13 mouse cellular contexts compared by ENCODE assay signal in genomic region chr4:142251471-142252354, GRCm38 (mm10). TPM values are rescaled to one million over a fixed set of nuclear protein-coding genes. Genes with fewer than 3 reads are reported as not detected.
DNase-seq lines count a peak whose midpoint lies in the region; ATAC-seq and TF ChIP-seq lines count a peak whose summit lies in the region.
"Had no signal": no experiment of that assay in that cellular context is flagged by ENCODE, and none has a peak within 500 bp of the region (broad histone marks: within the 10 kb centered on the region; RNA-seq: fewer than 3 reads in every experiment).

No protein-coding gene starts in this region.

- 0 out of 2 replicates have a peak, but pooled peaks cover 5% of the 10 kb centered on the region for H3K9me3 ChIP-seq in hindbrain, embryonic 10.5 days
- H3K9me3 ChIP-seq in hindbrain, postnatal 0 days (ENCODE audit: low read length), result no peaks in the 10 kb centered on the region
- no peaks in the 10 kb centered on the region for H3K9me3 ChIP-seq in embryonic facial prominence, embryonic 14.5 days (ENCODE audit: control insufficient read depth, low read length)
- no peaks in the 10 kb centered on the region for H3K9me3 ChIP-seq in midbrain, embryonic 15.5 days

- ATAC-seq in hindbrain, postnatal 0 days, result no peak
- no peak for ATAC-seq in embryonic facial prominence, embryonic 14.5 days (ENCODE audit: low read depth)
- ATAC-seq in midbrain, embryonic 15.5 days (replicated peaks), result no peak
- ATAC-seq: forebrain, embryonic 14.5 days had no signal

- peak; percentile 30 for DNase-seq in hindbrain, embryonic 10.5 days (ENCODE audit: low spot score)
- DNase-seq in hindbrain, postnatal 0 days (ENCODE audit: low spot score), result no peak
- DNase-seq in right cerebral cortex, adult 18-20 months, result peak; percentile 39
- DNase-seq in right cerebral cortex, postnatal 14 days, result no peak
- peak; percentile 47 for DNase-seq in embryonic facial prominence, embryonic 14.5 days (ENCODE audit: low spot score)
- DNase-seq in thymus, postnatal 14 days, result no peak
- DNase-seq in T-cell, adult 2 months (ENCODE audit: low spot score), result no peak
- DNase-seq: adrenal gland, postnatal 10 days; heart, postnatal 14 days; lung, adult 18-20 months had no signal

- H3K27me3 ChIP-seq in hindbrain, embryonic 10.5 days (ENCODE audit: insufficient read depth, poor library complexity, severe bottlenecking), result no peaks in the 10 kb centered on the region
- no peaks in the 10 kb centered on the region for H3K27me3 ChIP-seq in hindbrain, postnatal 0 days (ENCODE audit: insufficient read depth, low read length)
- no peaks in the 10 kb centered on the region for H3K27me3 ChIP-seq in embryonic facial prominence, embryonic 14.5 days (replicated peaks; ENCODE audit: control insufficient read depth, insufficient read depth, low read length)
- no peaks in the 10 kb centered on the region for H3K27me3 ChIP-seq in midbrain, embryonic 15.5 days (replicated peaks)

- WGBS in hindbrain, embryonic 10.5 days, result 46% methylated on average over 12 of the region's 12 CpGs
- 53% methylated on average over 12 of the region's 12 CpGs for WGBS in hindbrain, postnatal 0 days
- WGBS in embryonic facial prominence, embryonic 14.5 days, result 25% methylated on average over 12 of the region's 12 CpGs
- WGBS in midbrain, embryonic 15.5 days, result 42% methylated on average over 12 of the region's 12 CpGs

- peak overlapping the region; percentile 60 for H3K27ac ChIP-seq in hindbrain, embryonic 10.5 days
- H3K27ac ChIP-seq in hindbrain, postnatal 0 days, result no peak overlapping the region
- H3K27ac ChIP-seq in embryonic facial prominence, embryonic 14.5 days (replicated peaks; ENCODE audit: low read depth, low read length), result no peak overlapping the region
- H3K27ac ChIP-seq in midbrain, embryonic 15.5 days, result peak overlapping the region; percentile 48

- H3K9ac ChIP-seq in hindbrain, postnatal 0 days (replicated peaks; ENCODE audit: low read length), result no peak overlapping the region
- no peak overlapping the region for H3K9ac ChIP-seq in embryonic facial prominence, embryonic 14.5 days (ENCODE audit: low read depth, low read length)
- H3K9ac ChIP-seq in midbrain, embryonic 15.5 days, result no peak overlapping the region

- H3K4me2 ChIP-seq in hindbrain, postnatal 0 days (ENCODE audit: low read depth, low read length), result no peak overlapping the region
- no peak overlapping the region for H3K4me2 ChIP-seq in embryonic facial prominence, embryonic 14.5 days (ENCODE audit: low read depth, low read length)
- no peak overlapping the region for H3K4me2 ChIP-seq in midbrain, embryonic 15.5 days

- H3K36me3 ChIP-seq in hindbrain, embryonic 10.5 days, result no peaks in the 10 kb centered on the region
- no peaks in the 10 kb centered on the region for H3K36me3 ChIP-seq in hindbrain, postnatal 0 days (ENCODE audit: insufficient read depth, low read length)
- H3K36me3 ChIP-seq in embryonic facial prominence, embryonic 14.5 days (ENCODE audit: control insufficient read depth, insufficient read depth, low read length), result no peaks in the 10 kb centered on the region
- no peaks in the 10 kb centered on the region for H3K36me3 ChIP-seq in midbrain, embryonic 15.5 days (replicated peaks)

- no peak overlapping the region for H3K4me3 ChIP-seq in hindbrain, embryonic 10.5 days
- no peak overlapping the region for H3K4me3 ChIP-seq in hindbrain, postnatal 0 days (ENCODE audit: low read length)
- no peak overlapping the region for H3K4me3 ChIP-seq in embryonic facial prominence, embryonic 14.5 days (ENCODE audit: low read depth, low read length)
- no peak overlapping the region for H3K4me3 ChIP-seq in midbrain, embryonic 15.5 days

- TF ChIP-seq CTCF in hindbrain, postnatal 0 days (IDR thresholded peaks at IDR 0.05; ENCODE audit: low read depth), result no peak

- peaks cover 35% of the 10 kb centered on the region for H3K4me1 ChIP-seq in hindbrain, embryonic 10.5 days (replicated peaks)
- no peaks in the 10 kb centered on the region for H3K4me1 ChIP-seq in hindbrain, postnatal 0 days (ENCODE audit: insufficient read depth, low read length)
- H3K4me1 ChIP-seq in embryonic facial prominence, embryonic 14.5 days (ENCODE audit: control insufficient read depth, insufficient read depth, low read length), result peaks cover 8% of the 10 kb centered on the region
- peaks cover 15% of the 10 kb centered on the region for H3K4me1 ChIP-seq in midbrain, embryonic 15.5 days

RNA-seq across cellular contexts. Expression of gene Kazn, which starts 12.5 kb away (rescaled TPM):
- 11.4 and 14.3 TPM in 2 replicates for polyA plus RNA-seq in hindbrain, embryonic 10.5 days (2016; fragmentation: Nextera tagmentation; extraction: Ambion mirVana)
- total RNA-seq in hindbrain, postnatal 0 days (2014; rRNA removed), result 74.3 and 78.3 TPM in 2 replicates
- 19.3 and 20.9 TPM in 2 replicates for polyA plus RNA-seq in hindbrain, postnatal 0 days (2015; fragmentation: Nextera tagmentation; extraction: Ambion mirVana)
- polyA plus RNA-seq in embryonic facial prominence, embryonic 14.5 days (2014; fragmentation: Nextera tagmentation; extraction: Ambion mirVana), result 11.7 and 11.9 TPM in 2 replicates
- polyA plus RNA-seq in midbrain, embryonic 15.5 days (2015; fragmentation: Nextera tagmentation; extraction: Ambion mirVana), result 33.6 and 34.3 TPM in 2 replicates
- polyA plus RNA-seq: C2C12 had no signal

Comparison
In these comparisons a context has a peak if more than half of its experiments do, and no peak if none do; other contexts are left out.
1. DNase-seq: peak in hindbrain, embryonic 10.5 days (single experiment), right cerebral cortex, adult 18-20 months (single experiment) and embryonic facial prominence, embryonic 14.5 days (single experiment); none in hindbrain, postnatal 0 days (single experiment), right cerebral cortex, postnatal 14 days (single experiment), thymus, postnatal 14 days (single experiment) and T-cell, adult 2 months (single experiment).
2. H3K27ac ChIP-seq: peak in hindbrain, embryonic 10.5 days (single experiment) and midbrain, embryonic 15.5 days (single experiment); none in hindbrain, postnatal 0 days (single experiment) and embryonic facial prominence, embryonic 14.5 days (single experiment).